Mouse (Mus musculus) heart, postnatal 25 days (tissue): ENCODE measurements at regions not wholly inside any gene's neighbourhood (a gene's known extent, or its start where the extent isn't known, plus 50 kb on each side); places are given as distances from the start of the nearest gene placed in this dataset.

ENCODE experiments used
- DNase-seq: peaks from one replicate; pipeline ENCODE4 v3.0.0; 2022; ENCODE audit warnings: low spot score
- intact Hi-C: fragments of 180-260 bp; cut with DNase I; formaldehyde crosslinking; loops from one replicate; pipeline ENCODE4 v1.15.1; 2025

DNA sequence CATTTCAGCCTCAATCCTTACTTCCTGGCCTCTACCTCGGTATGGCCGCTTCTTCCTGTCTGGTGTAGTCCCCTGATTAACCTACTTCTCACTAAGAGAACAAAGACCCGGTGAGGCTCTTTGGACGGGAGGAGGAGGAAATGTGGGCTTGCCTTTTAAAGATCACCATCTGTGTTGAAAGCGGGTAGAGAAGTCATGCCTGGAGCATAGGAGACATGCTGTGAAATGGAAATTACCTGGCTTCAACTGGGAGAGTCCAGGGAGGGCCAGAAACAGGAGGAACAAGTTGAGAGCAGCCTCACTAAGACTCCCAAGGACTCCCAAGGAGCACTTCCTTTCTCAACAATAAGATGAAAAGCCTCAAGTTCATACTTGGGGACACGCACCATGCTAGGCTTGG lies 59.4 kb upstream of the E2f3 start:
- no peak for DNase-seq
- intact Hi-C loops = no loop called here

DNA sequence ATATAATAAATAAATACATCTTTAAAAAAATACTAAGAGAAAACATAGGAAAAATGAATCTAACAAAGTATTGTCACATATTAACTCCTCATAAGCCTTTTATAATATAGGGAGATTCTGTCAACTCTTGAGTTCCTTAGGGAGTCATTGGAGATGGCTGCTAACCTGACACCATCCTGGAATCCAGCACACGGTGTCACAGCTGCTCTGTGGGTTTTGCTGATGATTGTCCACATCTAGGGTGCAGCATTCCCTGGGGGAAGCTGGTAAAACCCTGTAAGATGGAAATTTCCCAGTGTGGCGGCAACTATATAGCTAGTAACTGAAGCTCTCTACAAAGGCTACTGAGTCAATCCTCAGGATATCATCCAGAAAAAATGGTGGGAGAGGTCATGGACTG lies 58.9 kb upstream of the E2f3 start:
- intact Hi-C loops = no loop called here
- DNase-seq = no peak

DNA sequence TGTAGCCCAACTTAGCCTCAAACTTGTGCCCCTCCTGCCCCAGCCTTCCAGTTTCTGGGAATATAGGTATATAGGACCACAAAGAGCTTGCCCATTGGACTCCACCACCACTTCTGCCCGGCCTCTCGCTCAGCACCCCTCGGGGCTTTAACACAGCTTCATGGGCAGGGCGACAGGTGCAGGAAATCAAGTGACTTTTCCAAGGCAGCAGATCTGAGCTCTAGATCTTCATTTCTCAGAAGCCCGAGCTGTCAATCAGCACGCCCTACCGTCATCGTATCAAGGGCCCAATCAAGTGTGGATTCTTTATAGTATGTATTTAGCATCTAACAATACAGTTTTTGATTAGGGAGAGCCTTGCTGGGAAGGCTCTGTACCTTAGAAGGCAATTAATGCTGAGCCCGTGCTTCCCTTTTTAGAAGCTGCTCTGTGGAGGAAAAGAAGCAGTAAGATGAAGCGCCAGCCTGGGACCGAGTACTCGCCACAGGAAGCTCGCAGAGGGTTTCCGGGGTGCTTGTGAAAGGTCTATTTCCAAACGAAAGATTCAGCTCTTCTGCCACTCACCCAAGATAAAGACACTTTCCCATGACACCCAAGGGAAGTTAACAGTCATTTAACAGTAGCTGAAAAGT lies 56.9 kb upstream of the E2f3 start:
- no peak for DNase-seq
- intact Hi-C loops = no loop called here

- intact Hi-C loops = no loop called here
- DNase-seq = no peak
These were observed 55.8 kb upstream of the E2f3 start for GRCm38 (mm10) chr13:30041501-30042295.

- no peak for DNase-seq
- intact Hi-C loops = no loop called here
These were observed 54.4 kb upstream of the E2f3 start for GRCm38 (mm10) chr13:30040288-30040687.

GRCm38 (mm10) chr13:30039791-30040190 lies 53.9 kb upstream of the E2f3 start:
- DNase-seq = no peak
- intact Hi-C loops = no loop called here

DNA sequence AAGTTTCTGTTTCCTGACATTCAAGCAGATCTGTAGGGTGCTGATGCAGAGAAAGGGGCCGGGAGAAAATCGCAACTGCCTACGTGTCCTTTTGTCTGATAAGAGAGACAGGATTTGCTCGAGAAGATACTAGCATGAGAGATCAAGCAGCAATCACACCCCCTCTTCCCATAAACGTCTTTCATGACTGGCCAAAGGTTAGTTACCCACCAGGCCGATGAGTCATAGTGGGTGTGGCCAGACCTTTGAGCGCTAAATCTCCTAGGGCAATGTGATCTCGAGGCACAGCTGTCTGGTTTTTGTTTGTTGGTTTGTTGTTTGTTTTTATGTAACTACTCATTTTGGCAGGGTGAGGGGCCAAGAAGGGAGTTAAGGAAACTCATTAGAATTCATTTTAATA lies 50.7 kb upstream of the E2f3 start:
- intact Hi-C loops = no loop called here
- no peak for DNase-seq

- intact Hi-C loops = no loop called here
- no peak for DNase-seq
These were observed 50.2 kb upstream of the E2f3 start for GRCm38 (mm10) chr13:30036071-30036470.
